Mouse (Mus musculus) CD4-positive, CD25-positive, alpha-beta regulatory T cell, adult 9 weeks (primary cell): Measurements from ENCODE around the gene 1700001J03Rik. TPM values are rescaled to one million over a fixed set of nuclear protein-coding genes. Genes with fewer than 3 reads are reported as not detected.

Experiments
- polyA plus RNA-seq: library from polyadenylated mRNA; unstranded; fragments of 100-300 nt; shearing (Covaris generic); gene quantifications from one replicate; pipeline ENCODE4 v1.2.1, GENCODE M21; 2017

Gene 1700001J03Rik
- polyA plus RNA-seq = 0.47 TPM

GRCm38 (mm10) chr5:146185204-146185603, at the start of gene 1700001J03Rik:
Gene 1700001J03Rik (minus strand): TSS chr5:146185304.

GRCm38 (mm10) chr5:146230864-146231654, 46.0 kb upstream of the 1700001J03Rik start, which contains the start of gene Cdk8:
Gene Cdk8 (plus strand): TSS chr5:146231230.

DNA sequence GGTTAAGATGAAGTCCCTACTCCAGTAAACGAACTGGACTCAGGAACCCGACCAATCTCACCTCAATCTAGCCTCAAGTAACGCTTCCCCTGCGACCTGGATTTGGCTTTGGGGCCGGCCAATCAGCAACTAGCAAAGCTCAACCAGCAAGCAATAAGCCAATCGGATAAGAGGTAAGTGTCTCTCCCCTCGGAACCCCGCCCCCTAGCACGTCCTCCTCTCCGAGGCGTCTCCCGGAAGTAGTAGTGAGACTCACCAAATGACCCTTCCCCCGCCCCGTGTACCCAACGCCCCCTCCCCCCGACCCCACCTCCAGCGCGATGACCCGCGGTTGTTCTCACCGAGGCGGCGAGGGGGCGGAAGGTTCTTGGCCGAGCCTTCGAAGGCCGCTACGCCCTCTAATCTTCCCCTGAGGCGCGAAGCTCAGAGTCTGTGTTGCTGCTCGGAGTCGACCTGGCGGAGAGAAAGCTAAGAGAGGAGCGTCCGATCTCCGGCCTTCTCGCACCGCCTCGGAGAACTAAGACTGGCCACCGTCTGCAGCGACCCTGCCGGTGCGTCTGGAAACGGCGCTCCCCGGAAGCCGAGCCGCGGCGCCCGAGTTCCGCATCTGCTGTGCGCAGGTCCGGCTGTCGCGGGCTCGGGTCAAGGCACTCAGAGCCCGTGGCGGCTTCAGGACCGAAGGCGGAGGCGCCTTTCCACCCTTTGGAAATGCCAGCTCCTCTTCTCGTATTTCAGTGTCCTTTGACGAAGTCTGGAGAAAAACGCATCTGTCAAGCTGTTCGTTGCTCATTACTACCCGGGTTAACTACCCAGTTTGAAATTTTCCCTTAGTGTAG, 36.0 kb upstream of the 1700001J03Rik start, which contains the start of gene Rnf6:
TSS of gene Rnf6 (minus strand) at position 677 of the 836 bp plus-strand sequence.

GRCm38 (mm10) chr5:146170621-146171020, 14.5 kb downstream of the 1700001J03Rik start, which contains the start of gene Gm6309:
Gene Gm6309 (minus strand): TSS chr5:146170721.

DNA sequence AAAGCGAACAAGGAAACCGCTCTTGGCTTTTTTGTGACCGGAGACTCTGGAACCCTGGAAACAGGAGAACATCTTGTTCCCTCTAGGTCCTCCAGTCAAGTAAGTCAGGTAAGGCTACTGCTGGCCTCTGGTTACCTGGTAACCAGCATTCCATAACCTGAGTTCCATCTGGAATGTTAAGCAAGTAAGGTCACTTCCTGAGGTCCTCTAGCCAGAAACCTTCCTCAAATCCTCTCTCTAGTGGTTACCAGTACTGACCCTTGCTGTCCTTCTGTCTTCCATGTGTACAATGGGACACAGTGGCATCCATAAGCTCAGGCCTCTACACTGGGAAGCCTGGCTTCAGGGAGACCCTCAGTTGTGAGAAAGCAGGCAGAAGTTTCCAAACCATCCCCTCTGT, 24.7 kb downstream of the 1700001J03Rik start, which contains the start of gene Gm5565:
TSS of gene Gm5565 (minus strand) at position 101 of the 400 bp plus-strand sequence.

Other genes with a start within 250 kb of the 1700001J03Rik start
- gene Cyp3a25, start 175.7 kb downstream of the 1700001J03Rik start, polyA plus RNA-seq = not detected
- not detected for gene Cyp3a59, start 106.0 kb downstream of the 1700001J03Rik start, polyA plus RNA-seq
- not detected for gene Gm5565, start 24.8 kb downstream of the 1700001J03Rik start, polyA plus RNA-seq
- gene Gm6309, start 14.6 kb downstream of the 1700001J03Rik start, polyA plus RNA-seq = not detected
- gene Rnf6, start 36.3 kb upstream of the 1700001J03Rik start, polyA plus RNA-seq = 90.8 TPM
- gene Cdk8, start 45.9 kb upstream of the 1700001J03Rik start, polyA plus RNA-seq = 6.7 TPM
- gene Wasf3, start 199.7 kb upstream of the 1700001J03Rik start, polyA plus RNA-seq = not detected